Mouse (Mus musculus) adrenal gland, adult (tissue): ENCODE measurements around the gene Zcchc14.

ENCODE experiments used
- DNase-seq, 2 experiments: peaks; one replicate each; pipeline ENCODE4 v3.0.0; 2022 to 2023; ENCODE audit warnings: low spot score in 1 of 2; ENCODE audit not compliant: inconsistent age in 2 of 2

Gene Zcchc14

GRCm38 (mm10) chr8:121560432-121561100 lies 92.1 kb downstream of the Zcchc14 start:
- DNase-seq = peak in 1 of 2 experiments; percentile 66

- DNase-seq = peak in 1 of 2 experiments; percentile 20
These were observed 92.9 kb downstream of the Zcchc14 start for GRCm38 (mm10) chr8:121559801-121560200.

- DNase-seq = peak in 1 of 2 experiments; percentile 4
These were observed 94.2 kb downstream of the Zcchc14 start for GRCm38 (mm10) chr8:121558538-121558937.

DNA sequence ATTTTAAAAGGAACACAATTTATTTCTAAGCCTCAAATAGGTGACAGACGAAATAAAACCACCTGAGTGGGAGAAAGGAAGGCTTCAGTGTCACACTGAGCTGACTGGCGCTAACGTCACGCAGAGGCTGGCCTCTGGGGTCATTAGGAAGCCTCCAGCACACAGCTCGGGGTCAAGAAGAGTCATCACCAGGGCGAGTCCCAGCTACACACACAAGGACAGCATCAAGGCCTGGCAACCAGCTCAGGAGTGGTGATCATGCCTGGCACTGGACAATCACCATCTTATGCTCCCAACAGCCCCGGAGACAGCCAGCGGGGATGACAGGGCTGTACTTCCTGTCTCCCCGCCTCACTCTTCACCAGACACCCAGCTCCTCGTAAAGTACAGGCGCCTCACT lies 95.0 kb downstream of the Zcchc14 start:
- peak in 1 of 2 experiments; percentile 62 for DNase-seq

DNA sequence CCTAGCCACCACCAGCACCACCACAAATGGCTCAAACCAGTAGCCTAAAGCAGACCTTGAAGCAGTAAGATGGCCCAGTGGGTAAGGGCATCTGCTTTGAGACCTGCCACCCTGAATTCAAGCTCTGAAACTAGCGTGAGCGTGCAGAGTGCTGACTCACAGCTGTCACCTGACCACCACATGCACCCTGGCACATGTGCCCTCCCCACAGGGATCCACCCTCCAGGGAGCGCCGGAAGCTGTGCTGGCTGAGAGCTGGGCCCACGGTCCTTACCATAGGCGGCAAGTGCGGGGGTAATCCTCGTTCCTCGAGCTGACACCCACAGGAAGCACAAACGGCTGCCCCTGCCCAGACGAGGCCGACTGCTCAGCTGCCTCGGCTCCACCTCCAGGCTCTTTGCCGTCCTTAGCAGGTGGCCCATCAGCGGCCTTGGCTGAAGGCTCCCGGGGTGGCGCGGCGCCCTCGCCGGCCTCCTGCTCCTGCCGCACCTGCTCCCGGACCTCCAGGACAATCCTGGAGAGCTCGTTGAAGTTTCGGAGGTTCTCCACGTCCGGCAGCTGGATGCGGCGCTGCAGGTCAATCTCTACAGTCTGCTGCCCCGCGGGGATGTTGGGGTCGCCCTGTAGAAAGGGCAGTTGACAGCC lies 98.7 kb downstream of the Zcchc14 start:
- DNase-seq = peak in 1 of 2 experiments; percentile 20

GRCm38 (mm10) chr8:121552506-121552905 lies 100.2 kb downstream of the Zcchc14 start:
- DNase-seq = peak in 1 of 2 experiments; percentile 13

DNA sequence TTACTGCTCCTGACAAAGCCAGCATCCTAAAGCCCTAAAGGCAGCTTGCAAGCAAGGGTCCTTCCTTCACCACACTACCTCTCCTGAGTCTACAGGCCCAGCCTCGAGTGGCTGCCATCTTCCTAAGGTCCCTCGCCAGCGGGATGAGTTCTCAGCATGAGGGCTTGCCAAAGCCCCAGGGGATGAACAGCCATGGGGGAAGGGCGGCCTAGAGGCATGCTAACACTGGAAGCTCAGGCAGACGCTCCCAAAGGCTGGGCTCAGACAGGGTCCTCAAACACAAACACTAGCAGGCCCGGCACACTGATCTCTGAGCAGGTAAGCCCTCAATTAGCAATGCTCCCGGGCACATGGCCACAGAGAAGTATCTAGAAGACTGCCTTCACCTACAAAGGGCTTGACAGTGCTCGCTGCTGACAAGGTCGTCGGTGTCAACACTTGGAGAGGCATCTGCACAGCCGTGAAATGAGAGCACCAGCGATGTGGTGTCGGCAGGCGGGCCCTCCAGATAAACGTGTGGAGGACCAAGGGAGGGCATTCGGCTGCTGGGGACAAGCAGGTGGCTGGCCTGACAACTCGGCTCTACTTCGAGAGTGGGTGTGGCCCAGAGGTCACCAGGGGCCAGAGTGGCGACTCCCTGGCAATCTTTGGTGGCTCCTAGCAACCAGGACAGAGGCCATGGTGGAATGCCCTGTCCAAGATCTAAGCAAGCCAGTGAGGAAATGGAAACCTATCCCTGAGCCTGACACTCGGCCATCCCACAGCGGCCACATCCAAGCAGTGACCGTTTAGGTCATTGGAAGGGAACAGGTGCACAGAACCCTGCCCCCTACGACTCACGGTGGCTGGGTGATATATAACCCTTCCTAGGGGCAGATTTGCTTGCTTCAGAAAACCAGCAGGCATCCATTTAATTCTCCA lies 101.4 kb downstream of the Zcchc14 start:
- DNase-seq = peak in 1 of 2 experiments; percentile 17

- DNase-seq = peak in 1 of 2 experiments; percentile 19
These were observed 102.6 kb downstream of the Zcchc14 start for GRCm38 (mm10) chr8:121550056-121550455.
